Mouse (Mus musculus) spleen, adult 18-20 months (tissue): ENCODE data around the gene Cabcoco1.

Source experiments
- DNase-seq, 2 experiments: peaks; one replicate each; pipeline ENCODE4 v3.0.0; 2022; ENCODE audit warnings: mixed read lengths in 2 of 2

The Cabcoco1 gene

DNA sequence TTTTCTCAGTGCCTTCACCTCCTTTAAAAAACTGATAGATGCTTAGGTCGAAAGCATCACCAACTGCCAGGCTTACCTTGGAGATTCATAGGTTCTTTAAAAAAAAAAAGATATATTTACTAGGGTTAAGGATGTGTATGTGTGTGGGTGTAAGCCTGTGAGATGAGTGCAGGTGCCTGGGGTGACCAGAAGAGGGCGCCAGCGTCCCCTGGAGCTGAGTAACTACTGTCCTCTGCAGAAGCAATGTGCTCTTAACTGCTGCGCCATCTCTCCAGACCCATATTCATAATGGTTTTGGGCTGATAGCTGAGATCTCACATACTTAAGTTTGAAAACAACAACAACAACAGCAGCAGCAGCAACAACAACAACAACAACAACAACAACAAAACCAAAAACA, 35.5 kb downstream of the Cabcoco1 start:
- DNase-seq: no peak

DNA sequence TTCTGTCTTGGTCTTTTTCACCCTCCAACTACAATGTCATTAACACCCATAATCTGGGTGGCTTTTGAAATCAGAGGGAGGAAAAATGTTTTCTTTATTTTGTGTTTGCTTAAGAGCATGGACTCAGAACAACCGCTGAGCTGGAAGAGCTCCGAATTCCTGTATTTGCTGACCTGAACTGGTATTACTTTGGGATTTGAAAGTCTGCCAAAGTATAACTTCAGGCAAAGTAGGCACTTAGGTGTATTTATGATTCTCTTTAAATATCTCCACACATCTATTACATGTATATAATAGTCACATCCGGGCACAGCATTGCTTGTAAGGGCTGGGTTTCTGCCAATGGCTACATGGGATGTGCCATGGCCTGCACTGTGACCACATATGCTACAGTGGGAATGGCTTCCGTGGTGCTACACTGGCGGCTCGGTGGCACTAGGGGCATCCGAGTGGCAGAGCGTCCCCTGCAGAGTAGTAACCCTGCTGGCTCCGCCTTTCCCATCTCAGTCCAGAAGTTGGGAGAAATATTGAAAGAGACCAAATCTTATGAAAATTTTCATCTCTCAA, 37.0 kb downstream of the Cabcoco1 start:
- DNase-seq: no peak

DNA sequence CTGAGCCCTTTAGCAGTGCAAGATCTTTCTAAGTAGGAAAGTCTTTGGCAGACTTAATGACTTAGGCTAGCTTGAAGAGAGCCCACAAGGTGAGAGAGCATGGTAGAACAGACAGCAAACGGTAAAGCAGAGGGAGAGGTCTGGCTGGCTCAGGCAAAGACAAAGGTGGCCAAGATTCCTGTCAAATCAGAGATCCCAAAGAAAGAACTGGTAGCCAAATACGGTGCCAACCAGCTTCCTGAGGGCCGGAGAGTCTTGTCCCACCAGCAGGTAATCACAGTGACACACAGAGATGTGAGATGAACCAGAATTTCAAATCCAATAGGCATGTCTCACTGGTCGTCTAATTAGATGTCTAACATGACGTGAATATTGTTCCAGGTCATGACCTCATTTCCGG, 40.6 kb downstream of the Cabcoco1 start:
- no peak for DNase-seq

DNA sequence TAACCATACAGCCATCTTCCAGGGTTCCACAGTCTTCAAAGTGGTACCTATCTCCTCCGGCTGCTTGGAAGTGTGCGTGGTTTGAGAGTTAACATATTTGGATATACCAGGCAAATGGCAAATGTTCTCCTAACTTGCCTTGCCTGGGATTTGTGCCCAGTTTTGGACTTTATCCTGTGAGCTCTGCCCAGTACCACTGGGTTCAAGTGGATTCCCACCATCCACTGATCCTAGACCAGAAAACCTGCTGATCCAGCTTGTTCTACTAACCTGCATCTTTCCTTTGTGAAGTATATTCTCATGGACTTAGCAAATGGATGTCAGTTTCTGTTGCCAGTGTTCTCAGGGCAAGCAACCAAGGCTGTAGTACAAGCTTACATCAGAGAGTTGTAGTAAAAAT, 46.5 kb downstream of the Cabcoco1 start:
- no peak for DNase-seq

DNA sequence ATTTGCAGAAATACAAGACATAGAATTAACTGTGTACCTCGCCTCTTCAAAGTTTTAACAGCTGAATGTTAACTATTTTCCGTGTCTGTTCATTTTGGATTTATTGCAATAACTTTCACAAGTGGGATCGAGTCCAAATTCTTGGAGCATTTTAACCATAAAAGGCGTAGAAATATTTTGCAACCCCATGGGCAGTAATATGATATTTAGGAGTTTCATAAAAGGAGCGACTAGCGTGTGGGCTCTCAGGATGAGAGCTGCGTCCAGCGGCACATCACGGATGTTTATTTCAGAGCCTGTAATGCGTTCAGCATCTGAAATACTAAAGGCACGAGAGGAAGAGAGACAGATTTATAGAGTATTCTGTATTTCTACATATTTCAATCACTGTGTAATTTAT, 50.1 kb downstream of the Cabcoco1 start:
- DNase-seq: no peak

DNA sequence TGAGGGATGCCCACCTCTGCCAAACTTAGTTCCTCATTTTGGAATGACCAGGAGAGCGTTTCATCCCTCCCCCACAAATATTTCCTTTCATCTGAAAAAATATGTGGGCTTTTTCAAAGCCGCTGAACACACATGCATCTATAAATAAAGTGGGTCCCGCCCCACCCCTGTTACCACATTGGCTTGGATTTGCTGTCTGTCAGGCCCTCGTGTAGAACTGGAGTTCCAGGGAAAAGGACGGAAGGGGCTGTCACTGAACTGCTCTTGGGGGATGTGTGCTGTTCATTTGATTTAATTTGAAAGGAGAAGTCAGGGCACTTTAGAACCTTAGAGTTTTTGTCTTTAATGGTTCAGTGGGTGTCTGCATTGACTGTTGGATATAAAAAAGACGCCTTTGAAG, 50.9 kb downstream of the Cabcoco1 start:
- no peak for DNase-seq

DNA sequence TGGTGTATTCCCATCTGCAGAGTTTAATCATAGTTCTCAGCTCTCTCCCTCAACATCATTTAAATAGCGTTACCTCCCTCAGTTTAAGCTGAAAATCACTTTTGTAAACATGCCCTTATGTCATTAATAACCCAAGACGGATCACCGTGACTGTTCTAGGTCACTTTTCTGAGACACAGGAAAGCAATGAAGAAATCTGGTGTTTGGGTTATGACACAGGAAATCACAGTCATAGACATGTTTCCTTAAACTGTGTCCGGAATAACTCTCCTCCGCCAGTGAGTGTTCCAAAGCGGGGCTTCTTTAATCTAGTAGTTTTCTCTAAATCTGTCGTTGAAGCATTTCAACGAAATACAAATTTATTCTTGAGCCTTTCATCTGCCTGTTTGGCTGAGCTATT, 68.9 kb downstream of the Cabcoco1 start:
- no peak for DNase-seq

DNA sequence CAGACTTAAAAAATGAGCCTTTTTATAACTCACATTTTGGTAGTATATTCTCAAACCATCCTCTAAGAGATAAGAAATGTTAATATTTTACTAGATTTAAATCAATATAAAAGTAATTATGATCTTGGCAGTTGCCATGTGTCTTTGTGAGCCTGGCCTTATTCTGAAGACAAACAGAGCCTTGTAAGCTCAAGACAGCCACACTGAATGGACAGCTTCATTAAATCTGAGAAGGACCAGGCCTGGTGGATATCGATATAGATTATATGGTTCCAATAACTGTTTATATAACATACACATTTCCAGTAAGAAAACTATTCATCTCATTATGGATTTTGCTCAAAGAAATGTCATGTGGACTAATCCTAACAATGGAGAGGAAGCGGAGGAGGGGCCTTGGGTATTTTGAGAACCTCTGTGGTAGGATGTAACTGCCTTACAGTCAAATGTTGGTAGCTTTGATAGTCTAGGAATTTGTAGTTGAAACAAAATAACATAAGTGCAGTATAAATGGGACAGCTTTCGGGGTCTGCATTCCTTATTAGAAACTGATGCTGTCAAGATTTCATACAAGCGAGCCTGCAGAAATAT, 75.9 kb downstream of the Cabcoco1 start:
- DNase-seq: no peak

DNA sequence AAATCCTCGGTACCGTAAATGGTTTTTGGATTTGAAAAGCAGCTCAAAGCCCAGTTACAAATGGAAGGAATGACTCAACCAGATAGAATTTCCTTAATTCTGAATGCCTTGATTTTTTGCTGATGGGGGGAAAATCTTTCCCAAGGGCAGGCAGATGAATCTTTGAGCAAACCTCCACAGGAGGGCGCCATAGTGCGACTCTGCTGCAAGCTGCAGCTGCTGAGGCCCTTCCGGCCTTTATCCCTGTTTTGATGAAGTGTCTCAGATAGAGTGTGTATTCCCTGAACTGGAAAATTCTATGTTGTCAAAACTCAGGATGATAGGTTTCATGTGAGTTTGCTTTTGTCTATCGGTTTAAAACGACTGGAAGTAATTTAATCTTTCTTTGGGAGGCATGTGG, 76.8 kb downstream of the Cabcoco1 start:
- peak; percentile 17 to 63 for DNase-seq

DNA sequence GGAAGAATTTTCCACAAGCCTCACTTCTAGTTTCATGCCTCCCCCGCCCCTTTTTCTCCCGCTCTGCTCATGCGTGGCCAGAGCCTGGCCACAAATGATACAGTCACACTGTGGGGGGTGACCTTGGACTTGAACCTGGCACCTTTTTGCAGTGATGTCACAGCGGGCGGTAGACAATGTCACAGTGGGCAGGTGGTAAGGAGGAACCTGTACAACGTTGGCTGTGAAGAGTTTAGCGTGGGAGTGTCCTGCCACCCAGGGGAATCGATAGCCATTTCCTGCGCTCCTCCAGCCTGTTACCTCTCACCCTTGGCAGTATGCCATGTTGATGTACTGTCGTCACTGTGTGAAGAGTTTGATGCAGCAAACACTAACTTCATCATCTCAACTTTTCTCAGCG, 81.9 kb downstream of the Cabcoco1 start:
- DNase-seq: no peak

DNA sequence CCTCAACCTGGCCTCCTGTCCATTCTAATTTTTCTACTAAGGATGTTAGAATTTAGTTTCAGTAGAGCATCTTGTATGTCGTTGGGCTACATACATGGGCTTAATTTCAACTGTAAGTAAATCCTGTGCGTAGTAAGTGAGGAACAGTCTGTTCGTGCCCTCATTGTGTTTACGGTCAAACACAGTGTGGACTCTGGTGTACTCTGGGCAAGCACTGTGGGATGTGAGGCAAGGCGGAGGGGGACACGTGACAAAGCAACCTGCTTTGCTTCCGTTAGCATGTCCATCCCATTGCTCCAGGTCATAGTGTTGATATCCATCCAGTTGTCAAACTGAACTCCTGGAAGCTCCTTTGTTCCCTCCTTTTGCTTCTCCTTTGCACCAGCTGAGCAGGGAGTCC, 84.7 kb downstream of the Cabcoco1 start:
- no peak for DNase-seq

DNA sequence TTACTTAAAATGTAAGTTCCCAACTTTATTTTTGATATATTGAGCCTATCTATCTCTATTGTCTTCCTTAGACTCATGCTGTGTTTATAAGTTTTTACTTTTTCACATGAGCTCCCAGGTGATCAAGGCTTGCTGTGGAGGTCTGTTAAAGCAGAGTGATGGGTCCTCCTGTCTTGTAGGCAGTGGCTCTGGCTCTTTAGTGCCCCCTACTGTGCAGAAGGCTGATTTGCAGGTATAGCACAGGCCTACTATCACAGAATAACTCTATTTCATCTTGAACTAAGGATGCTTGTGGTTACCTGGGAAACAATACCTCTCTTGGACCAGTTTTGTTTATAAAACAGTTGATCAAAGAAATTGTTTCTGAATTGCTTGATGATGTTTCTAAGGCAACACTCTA, 87.2 kb downstream of the Cabcoco1 start:
- no peak for DNase-seq

DNA sequence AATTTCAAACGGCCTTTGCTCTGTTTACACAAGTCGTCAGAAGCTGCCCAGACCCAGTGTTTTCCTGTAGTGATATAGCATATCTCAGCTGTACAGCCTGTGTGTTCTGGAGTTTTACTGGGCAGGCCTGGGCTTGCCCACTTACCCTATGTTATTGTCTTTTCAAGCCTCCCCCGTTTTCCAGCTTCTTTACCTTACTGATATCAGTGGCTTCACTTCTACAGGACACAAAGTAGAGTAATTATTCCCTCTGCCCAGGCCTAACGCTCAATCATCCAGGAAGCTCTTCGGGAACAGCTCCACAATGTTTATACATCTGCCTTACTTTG, 94.9 kb downstream of the Cabcoco1 start:
- no peak for DNase-seq

DNA sequence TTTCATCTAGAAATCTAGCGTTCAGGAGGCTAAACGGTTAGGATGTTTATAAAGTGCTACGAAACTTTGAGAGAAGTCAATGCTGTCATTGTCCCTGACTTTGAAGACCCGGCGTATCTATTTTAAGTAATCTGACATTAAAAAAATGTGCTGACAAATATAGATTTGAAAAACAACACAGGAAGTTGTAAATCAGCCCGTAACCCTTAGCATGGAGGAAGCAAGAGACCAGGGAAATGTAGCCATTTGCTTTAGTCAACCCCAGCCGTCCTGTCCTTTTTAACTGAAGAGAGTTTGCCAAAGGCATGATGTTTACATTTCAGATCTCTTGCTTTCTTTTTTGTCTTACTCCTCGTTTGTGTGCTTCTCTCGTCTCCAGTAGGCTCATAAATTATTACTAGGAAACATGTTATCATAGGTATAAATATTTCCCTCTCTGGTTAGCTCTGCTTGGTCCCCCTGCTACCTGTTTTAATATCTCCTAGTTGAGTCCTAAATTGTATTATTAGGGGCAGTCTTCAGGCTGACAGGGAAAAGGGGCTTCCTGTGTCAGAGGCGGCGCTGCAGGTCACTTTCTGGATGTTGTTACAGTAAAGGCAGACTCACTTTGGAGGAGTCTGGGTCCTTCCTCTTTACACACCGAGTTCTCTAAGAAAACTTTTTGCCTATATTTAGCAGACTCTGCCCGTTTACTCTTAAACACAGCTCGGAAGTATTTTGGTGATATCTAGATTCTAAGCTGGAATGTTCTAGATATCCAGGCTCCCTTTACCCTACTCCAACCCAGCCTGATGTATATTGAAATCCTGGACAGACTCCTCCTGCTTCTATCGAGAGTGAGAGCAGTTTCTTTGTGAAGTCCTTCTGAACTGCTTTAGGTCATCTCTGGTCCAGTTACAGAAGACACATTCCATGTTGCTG, 95.6 kb downstream of the Cabcoco1 start:
- peak in 1 of 2 experiments; percentile 38 for DNase-seq

DNA sequence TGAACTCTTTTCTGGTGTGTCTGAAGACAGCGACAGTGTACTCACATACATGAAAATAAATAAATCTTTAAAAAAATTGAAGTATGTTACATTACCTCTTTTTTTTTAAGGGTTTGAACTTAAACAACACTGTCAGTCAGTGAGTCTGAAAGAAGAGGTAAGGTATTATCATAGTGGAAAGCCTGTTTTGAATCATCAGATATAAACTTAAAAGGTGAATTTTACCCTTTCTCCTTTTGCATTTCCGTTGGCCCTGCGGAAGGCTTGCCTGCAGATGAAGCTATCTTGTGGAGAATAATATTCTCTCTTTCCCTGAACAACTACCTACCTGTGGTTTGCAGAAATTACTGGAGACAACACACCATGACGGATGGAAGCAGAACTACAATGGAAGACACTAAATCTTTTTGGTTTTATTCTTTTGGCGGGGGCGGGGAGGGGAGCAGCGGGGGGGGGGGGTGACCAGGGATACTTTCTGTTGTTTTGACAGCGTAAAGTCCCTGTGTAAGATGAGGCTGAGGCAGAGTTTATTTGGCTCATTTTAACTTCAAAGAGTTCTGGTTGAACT, 96.4 kb downstream of the Cabcoco1 start:
- DNase-seq: no peak

DNA sequence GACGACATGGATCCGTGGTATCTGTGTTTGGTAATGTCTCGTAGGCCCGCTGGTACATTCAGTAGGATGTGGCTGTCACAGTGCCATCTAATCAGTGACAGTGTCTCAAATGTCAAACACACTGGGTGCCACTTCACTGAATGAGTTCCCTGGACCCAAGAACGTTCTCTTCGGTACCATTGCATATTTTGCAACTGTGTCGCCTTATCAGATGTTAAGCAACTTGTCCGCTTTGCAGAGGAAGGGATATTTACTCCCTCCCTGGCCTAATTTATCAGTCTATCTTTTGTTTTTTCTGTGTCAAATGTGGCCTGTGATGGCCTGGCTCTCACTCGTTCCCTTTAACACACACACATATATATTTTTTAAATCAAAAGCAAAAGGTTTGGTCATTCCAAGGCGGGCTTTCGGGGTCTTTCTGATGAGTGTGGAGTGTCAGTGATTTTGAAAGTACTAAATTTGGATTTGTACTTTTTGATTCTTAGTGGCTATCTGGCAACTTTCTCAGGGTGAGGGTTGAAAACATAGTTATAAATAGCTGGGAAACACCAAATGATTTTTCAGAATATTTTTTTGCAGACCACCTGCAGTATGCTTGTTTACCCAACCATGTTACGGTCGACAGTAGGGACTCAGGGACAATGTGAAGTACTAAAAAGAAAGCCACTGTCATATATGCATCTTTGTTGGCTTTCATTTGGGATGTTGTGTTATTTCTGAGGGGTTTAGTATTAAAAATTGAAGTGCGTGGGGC, 97.2 kb downstream of the Cabcoco1 start:
- DNase-seq: no peak

DNA sequence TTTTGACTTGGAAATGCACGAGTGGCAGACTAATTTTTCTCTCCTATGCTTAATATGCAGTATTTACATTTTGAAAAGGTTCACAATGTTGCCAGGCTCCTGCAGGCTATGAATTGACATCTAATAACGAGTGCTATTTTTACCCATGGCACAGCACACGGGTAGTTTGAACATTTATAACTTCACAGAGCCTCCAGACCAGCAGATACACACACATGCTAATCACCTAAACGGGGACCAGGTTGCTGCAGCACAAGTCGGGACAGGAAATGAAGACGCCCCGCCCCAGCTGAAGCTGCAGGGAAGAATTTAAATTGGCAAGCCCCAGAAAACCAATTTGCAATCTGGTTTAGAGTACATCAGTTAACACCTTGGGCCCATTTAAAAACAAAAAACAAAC, 98.6 kb downstream of the Cabcoco1 start:
- DNase-seq: peak; percentile 35 to 45

DNA sequence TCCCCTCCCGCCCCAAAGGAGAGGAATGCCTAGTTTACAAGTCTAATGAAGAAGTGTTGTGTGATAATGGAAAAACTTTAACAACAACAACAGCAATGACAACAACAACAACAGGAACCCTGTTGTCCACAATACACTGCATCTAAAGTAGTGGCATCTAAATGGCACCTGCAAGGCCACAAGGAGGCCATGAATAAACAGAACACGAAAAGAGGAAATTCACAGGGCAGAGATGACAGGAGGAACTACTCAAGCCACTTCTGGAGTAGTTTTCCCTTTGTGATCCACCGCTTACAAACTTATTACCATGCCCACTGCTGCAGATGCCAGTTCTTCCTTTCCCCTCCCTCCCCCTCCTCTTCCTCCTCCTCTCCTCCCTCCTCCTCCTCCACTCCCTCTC, 99.0 kb downstream of the Cabcoco1 start:
- no peak for DNase-seq

DNA sequence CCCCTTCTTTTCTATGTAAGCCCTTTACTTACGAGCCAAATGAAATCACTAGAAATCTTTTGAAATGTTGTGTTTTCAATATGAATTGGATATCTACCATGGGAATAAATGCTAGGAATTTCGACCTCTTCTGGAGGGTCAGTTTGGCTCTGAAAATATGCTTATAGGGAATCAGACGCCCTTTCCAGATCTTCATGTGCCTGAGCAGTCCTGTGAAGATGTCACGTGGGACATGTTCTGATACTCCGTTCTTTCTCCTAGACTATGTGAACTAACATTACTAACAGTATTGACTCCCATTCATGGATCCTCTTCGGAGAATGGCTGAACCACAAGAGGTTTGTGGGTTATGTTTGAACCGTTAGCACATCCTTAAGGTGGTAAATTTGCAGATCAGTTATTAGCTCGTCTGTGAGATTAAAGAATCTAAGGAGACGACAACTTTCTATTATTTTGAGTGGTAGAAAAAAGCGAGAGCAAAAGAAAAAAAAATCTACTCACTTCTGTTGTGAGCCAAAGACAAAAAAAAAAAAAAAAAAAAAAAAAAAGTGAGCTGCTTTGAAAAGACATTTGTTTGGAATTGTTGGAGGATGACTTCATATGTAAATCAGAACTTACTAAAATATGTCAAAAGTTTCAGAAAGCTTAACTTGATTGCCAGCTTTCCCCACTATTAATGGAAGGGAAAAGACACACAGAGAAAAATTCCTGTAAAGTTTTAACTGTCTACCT, 99.6 kb downstream of the Cabcoco1 start:
- DNase-seq: no peak

DNA sequence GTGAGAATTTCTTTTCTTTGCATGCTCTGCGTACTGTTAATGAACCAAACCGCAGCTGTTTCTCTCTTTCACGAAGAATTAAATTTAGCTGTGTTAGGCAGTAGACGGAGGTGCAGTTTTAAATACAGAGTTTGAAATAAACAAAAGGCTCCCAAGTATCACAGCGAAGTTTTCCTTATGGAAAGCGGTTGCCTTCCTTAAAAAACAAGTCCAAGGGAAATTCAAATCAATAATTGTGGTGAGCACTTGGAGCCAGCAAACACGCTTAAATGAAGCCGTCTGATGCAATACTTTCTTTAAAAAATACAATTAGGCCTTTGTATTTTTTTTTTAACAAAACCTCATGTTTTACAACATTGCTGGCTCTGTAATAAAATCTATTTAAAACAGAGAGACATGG, 101.2 kb downstream of the Cabcoco1 start:
- no peak for DNase-seq

DNA sequence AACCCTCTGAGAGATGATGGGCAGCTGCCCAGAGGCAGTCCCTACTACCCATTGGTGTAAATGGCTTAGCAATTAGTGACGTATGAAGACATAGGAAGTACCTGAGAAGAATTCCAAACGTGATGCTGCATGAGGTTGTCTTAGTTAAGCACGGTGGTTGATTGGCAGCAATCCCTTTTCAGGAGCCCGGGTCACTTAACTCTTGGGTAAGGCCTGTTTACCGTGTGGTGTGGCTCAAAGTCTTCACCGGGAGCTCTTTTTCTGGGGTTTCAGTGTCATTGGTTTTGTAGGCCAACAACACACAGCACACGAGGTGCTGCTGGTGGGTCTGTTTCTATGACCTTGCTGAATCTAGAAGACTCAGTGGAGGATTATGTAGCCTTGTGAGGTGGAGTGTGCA, 105.9 kb downstream of the Cabcoco1 start:
- no peak for DNase-seq

DNA sequence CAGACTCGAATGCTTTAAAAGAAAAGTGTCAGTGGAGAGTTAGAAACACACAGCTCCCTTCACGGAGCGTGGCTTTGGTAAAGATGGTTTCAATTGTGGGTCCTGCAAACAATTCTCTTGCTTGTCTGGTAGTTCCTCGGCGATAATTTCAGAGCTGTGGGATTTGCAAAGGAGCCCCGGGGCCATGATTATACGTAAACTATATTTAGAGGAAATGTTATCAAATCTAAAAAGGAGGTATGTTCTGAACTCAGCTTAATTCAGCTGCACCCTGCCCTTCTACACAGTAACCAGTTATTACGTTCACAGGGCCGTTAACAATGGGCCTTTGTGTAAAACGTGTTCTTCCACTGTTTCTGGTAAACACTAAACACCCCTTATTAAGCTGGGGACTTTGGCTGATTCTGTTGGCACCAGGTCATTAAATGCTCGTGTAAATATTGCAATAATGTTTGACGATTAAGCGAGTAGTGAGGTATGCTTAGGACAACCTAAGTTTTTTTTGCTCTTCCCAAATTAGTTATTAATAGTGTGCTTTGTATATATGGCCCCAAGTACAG, 106.6 kb downstream of the Cabcoco1 start:
- no peak for DNase-seq
